Mouse (Mus musculus): Measurements from ENCODE around the gene Zdhhc23. TPM values are rescaled to one million over a fixed set of nuclear protein-coding genes. Genes with fewer than 3 reads are reported as not detected.

The Zdhhc23 gene
- polyA plus RNA-seq, 1 experiment from 2014 or later: 0.59 TPM

DNA sequence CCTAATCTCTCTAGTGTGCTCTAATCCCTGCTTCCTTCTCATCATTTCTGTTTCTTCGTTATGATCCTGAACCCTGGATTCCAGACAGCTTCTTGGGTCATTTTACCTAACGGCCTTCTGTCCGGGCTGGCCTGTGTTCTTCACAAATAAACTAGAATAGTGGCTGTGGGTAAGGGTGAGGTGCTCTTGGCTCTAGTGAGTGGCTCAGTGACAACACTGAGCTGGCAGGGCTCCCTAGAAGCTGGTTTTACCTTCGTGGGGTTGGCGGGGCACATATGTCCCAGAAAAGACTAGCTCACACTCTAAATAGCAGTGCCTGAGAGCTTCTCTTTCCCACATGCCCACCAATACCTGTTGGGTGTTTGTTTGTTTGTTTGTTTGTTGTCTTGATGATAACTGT is 19.9 kb upstream of the Zdhhc23 start:
- WGBS: 84% methylated on average over 5 of the region's 5 CpGs
- Histone ChIP-seq H3K9ac (no peak overlapping the region), H3K36me3 (no peaks in the 10 kb centered on the region), H3K27me3 (no peaks in the 10 kb centered on the region), H3K27ac (no peak overlapping the region), H3K4me3 (no peak overlapping the region), H3K4me1 (no peaks in the 10 kb centered on the region), H3K9me3 (no peaks in the 10 kb centered on the region), H3K4me2 (replicated peaks) (no peak overlapping the region)
- ATAC-seq (ENCODE audit: insufficient number of reproducible peaks, insufficient read depth, low FRiP score, low TSS enrichment): no peak

GRCm38 (mm10) chr16:43999111-43999510 is 19.5 kb upstream of the Zdhhc23 start:
- Histone ChIP-seq H3K4me2 (replicated peaks) (no peak overlapping the region), H3K4me3 (no peak overlapping the region), H3K9ac (no peak overlapping the region), H3K27ac (no peak overlapping the region), H3K36me3 (no peaks in the 10 kb centered on the region), H3K4me1 (no peaks in the 10 kb centered on the region), H3K27me3 (no peaks in the 10 kb centered on the region), H3K9me3 (no peaks in the 10 kb centered on the region)
- ATAC-seq (ENCODE audit: insufficient number of reproducible peaks, insufficient read depth, low FRiP score, low TSS enrichment): no peak
- 77% methylated on average over 8 of the region's 8 CpGs for WGBS

DNA sequence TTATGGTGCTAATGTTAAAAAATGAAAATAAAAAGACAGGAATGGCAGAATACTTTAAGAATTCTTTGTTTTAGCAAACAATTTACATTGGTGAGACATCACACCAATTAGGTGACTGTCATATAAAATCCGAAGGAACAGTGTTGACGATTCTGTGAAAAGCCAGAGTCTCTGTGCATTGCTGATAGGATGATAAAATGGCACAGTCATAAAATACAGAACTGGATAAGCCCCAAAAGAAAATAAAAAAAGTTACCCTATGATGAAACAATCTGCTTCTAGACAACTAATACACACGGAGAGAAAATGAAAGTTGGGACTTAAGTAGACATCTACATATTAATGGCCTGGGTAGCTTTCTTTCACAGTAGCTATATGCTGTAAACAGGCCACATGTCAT is 15.0 kb upstream of the Zdhhc23 start:
- Histone ChIP-seq H3K9me3 (no peaks in the 10 kb centered on the region), H3K9ac (no peak overlapping the region), H3K36me3 (no peaks in the 10 kb centered on the region), H3K4me3 (no peak overlapping the region), H3K27me3 (no peaks in the 10 kb centered on the region), H3K4me1 (no peaks in the 10 kb centered on the region), H3K4me2 (replicated peaks) (no peak overlapping the region), H3K27ac (no peak overlapping the region)
- ATAC-seq (ENCODE audit: insufficient number of reproducible peaks, insufficient read depth, low FRiP score, low TSS enrichment): no peak
- WGBS: 86% methylated on average over 3 of the region's 3 CpGs

- H3K36me3 ChIP-seq: no peaks in the 10 kb centered on the region
- no peak overlapping the region for H3K27ac ChIP-seq
- H3K9ac ChIP-seq: no peak overlapping the region
- H3K9me3 ChIP-seq: no peaks in the 10 kb centered on the region
- no peak for ATAC-seq (ENCODE audit: insufficient number of reproducible peaks, insufficient read depth, low FRiP score, low TSS enrichment)
- no peak overlapping the region for H3K4me3 ChIP-seq
- no peaks in the 10 kb centered on the region for H3K27me3 ChIP-seq
- no peak overlapping the region for H3K4me2 ChIP-seq (replicated peaks)
- WGBS: 87% methylated on average over 4 of the region's 4 CpGs
- H3K4me1 ChIP-seq: no peaks in the 10 kb centered on the region
Measured at GRCm38 (mm10) chr16:43986299-43986698, 6.7 kb upstream of the Zdhhc23 start.

GRCm38 (mm10) chr16:43980110-43980609 is 569 bp upstream of the Zdhhc23 start:
- Histone ChIP-seq H3K4me2 (replicated peaks) (peak overlapping the region; percentile 99), H3K9ac (peak overlapping the region; percentile 58), H3K4me1 (0 out of 2 replicates have a peak, but pooled peaks cover 4% of the 10 kb centered on the region), H3K4me3 (peak overlapping the region; percentile 61), H3K36me3 (no peaks in the 10 kb centered on the region), H3K27me3 (peaks cover 11% of the 10 kb centered on the region; the same call in 1 of the 2 replicates), H3K27ac (no peak overlapping the region), H3K9me3 (no peaks in the 10 kb centered on the region)
- ATAC-seq (ENCODE audit: insufficient number of reproducible peaks, insufficient read depth, low FRiP score, low TSS enrichment): no peak
- 27% methylated on average over 9 of the region's 9 CpGs for WGBS

- Histone ChIP-seq H3K27me3 (peaks cover 11% of the 10 kb centered on the region; the same call in 1 of the 2 replicates), H3K4me1 (0 out of 2 replicates have a peak, but pooled peaks cover 4% of the 10 kb centered on the region), H3K27ac (no peak overlapping the region), H3K4me3 (peak overlapping the region; percentile 61), H3K9ac (peak overlapping the region; percentile 58; the same call in 1 of the 2 replicates), H3K4me2 (replicated peaks) (peak overlapping the region; percentile 99), H3K9me3 (no peaks in the 10 kb centered on the region), H3K36me3 (no peaks in the 10 kb centered on the region)
- WGBS: 14% methylated on average over 7 of the region's 7 CpGs
- ATAC-seq (ENCODE audit: insufficient number of reproducible peaks, insufficient read depth, low FRiP score, low TSS enrichment): no peak
Measured at GRCm38 (mm10) chr16:43979010-43979327, 622 bp downstream of the Zdhhc23 start.

- no peaks in the 10 kb centered on the region for H3K27me3 ChIP-seq
- no peak for ATAC-seq (ENCODE audit: insufficient number of reproducible peaks, insufficient read depth, low FRiP score, low TSS enrichment)
- no peaks in the 10 kb centered on the region for H3K9me3 ChIP-seq
- 71% methylated on average over 22 of the region's 22 CpGs for WGBS
- no peak overlapping the region for H3K4me2 ChIP-seq (replicated peaks)
- no peaks in the 10 kb centered on the region for H3K4me1 ChIP-seq
- no peak overlapping the region for H3K4me3 ChIP-seq
- H3K36me3 ChIP-seq: no peaks in the 10 kb centered on the region
- no peak overlapping the region for H3K27ac ChIP-seq
- H3K9ac ChIP-seq: no peak overlapping the region
Measured at GRCm38 (mm10) chr16:43973606-43974220, 5.9 kb downstream of the Zdhhc23 start.

DNA sequence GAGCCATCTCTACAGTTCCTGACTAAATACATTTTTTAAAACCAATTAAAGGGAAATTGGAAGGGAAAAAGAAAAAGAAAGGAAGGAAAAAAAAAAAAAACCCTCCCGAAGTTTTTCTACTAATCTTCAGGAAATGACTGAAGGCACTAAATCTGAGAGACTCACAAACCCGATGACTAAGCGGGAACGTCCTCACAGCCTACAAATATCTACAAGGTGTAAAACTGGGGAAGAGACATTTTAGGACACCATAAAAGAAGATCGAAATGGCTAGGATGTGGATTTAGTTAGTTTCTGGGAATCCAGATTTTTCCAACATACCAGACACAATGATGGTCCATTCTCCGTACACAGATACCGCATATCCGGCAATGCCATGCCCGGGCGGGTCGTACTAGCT is 6.4 kb downstream of the Zdhhc23 start:
- ATAC-seq (ENCODE audit: insufficient number of reproducible peaks, insufficient read depth, low FRiP score, low TSS enrichment): no peak
- no peaks in the 10 kb centered on the region for H3K9me3 ChIP-seq
- H3K4me2 ChIP-seq (replicated peaks): no peak overlapping the region
- H3K27me3 ChIP-seq: no peaks in the 10 kb centered on the region
- no peak overlapping the region for H3K4me3 ChIP-seq
- no peaks in the 10 kb centered on the region for H3K36me3 ChIP-seq
- H3K27ac ChIP-seq: no peak overlapping the region
- 93% methylated on average over 11 of the region's 11 CpGs for WGBS
- no peaks in the 10 kb centered on the region for H3K4me1 ChIP-seq
- no peak overlapping the region for H3K9ac ChIP-seq

GRCm38 (mm10) chr16:43972391-43972790 is 7.2 kb downstream of the Zdhhc23 start:
- no peak for ATAC-seq (ENCODE audit: insufficient number of reproducible peaks, insufficient read depth, low FRiP score, low TSS enrichment)
- no peaks in the 10 kb centered on the region for H3K27me3 ChIP-seq
- H3K36me3 ChIP-seq: no peaks in the 10 kb centered on the region
- WGBS: 83% methylated on average over 2 of the region's 2 CpGs
- no peak overlapping the region for H3K4me2 ChIP-seq (replicated peaks)
- no peaks in the 10 kb centered on the region for H3K9me3 ChIP-seq
- H3K9ac ChIP-seq: no peak overlapping the region
- H3K27ac ChIP-seq: no peak overlapping the region
- H3K4me3 ChIP-seq: no peak overlapping the region
- H3K4me1 ChIP-seq: no peaks in the 10 kb centered on the region

DNA sequence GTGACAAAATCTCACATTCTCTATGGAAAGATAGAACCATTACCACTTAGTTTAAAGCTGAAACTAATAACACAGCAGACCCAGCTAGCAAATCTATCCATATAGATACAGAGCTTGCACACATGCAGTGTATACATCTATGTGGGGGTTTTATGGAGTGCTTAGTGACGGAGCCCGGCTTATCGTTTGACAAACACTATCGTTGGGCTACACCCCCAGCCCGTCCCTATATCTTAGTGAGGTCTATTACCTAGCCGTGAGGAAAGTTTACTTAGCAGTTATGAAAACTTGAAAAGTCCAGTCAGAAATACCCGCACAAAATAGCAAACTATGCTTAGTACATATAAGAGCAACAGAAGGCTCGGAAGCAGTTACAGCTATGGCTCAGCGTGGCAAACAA is 7.8 kb downstream of the Zdhhc23 start:
- Histone ChIP-seq H3K9me3 (no peaks in the 10 kb centered on the region), H3K4me3 (no peak overlapping the region), H3K4me2 (replicated peaks) (no peak overlapping the region), H3K4me1 (no peaks in the 10 kb centered on the region), H3K27ac (no peak overlapping the region), H3K27me3 (no peaks in the 10 kb centered on the region), H3K36me3 (no peaks in the 10 kb centered on the region), H3K9ac (no peak overlapping the region)
- 95% methylated on average over 9 of the region's 9 CpGs for WGBS
- ATAC-seq (ENCODE audit: insufficient number of reproducible peaks, insufficient read depth, low FRiP score, low TSS enrichment): no peak

- no peaks in the 10 kb centered on the region for H3K9me3 ChIP-seq
- H3K27ac ChIP-seq: no peak overlapping the region
- H3K36me3 ChIP-seq: no peaks in the 10 kb centered on the region
- no peaks in the 10 kb centered on the region for H3K4me1 ChIP-seq
- H3K4me2 ChIP-seq (replicated peaks): no peak overlapping the region
- WGBS: 91% methylated on average over 11 of the region's 11 CpGs
- ATAC-seq (ENCODE audit: insufficient number of reproducible peaks, insufficient read depth, low FRiP score, low TSS enrichment): no peak
- H3K27me3 ChIP-seq: no peaks in the 10 kb centered on the region
- no peak overlapping the region for H3K4me3 ChIP-seq
- no peak overlapping the region for H3K9ac ChIP-seq
Measured at GRCm38 (mm10) chr16:43971189-43971588, 8.4 kb downstream of the Zdhhc23 start.

GRCm38 (mm10) chr16:43970426-43970825 is 9.2 kb downstream of the Zdhhc23 start:
- no peak overlapping the region for H3K4me3 ChIP-seq
- H3K36me3 ChIP-seq: no peaks in the 10 kb centered on the region
- no peaks in the 10 kb centered on the region for H3K27me3 ChIP-seq
- WGBS: 85% methylated on average over 3 of the region's 3 CpGs
- no peak overlapping the region for H3K4me2 ChIP-seq (replicated peaks)
- no peak overlapping the region for H3K9ac ChIP-seq
- H3K4me1 ChIP-seq: no peaks in the 10 kb centered on the region
- H3K27ac ChIP-seq: no peak overlapping the region
- ATAC-seq (ENCODE audit: insufficient number of reproducible peaks, insufficient read depth, low FRiP score, low TSS enrichment): no peak
- no peaks in the 10 kb centered on the region for H3K9me3 ChIP-seq
